Mouse (Mus musculus): ENCODE data around the gene Gpc4. TPM values are rescaled to one million over a fixed set of nuclear protein-coding genes. Genes with fewer than 3 reads are reported as not detected.

Gpc4 gene
- polyA plus RNA-seq, 1 experiment from 2014 or later: 36.2 TPM

DNA sequence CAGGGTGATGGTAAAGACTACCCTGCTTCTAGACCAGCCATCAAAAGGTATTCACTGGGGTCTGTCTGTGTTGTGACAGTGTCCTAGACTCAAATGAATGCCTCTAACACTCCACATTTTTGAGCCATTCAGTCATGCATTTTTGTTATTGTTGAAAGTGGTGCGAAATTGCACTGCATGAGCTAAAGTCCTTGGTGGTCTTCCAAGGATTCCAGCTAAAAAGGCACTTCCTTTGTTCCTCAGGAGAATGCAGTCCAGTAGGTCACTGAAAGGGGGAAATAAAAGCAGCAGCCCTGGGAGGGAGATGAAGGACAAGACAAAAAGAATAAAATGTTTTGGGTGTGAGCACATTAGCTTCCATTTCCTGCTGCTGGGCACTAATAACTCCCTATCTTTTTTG lies 2.8 kb downstream of the Gpc4 start:
- Histone ChIP-seq H3K4me2 (peak overlapping the region; percentile 68; the same call in 1 of the 2 replicates), H3K27ac (ENCODE audit: low read depth) (no peak overlapping the region), H3K36me3 (ENCODE audit: insufficient read depth) (no peaks in the 10 kb centered on the region), H3K9ac (no peak overlapping the region), H3K4me1 (ENCODE audit: insufficient read depth) (no peaks in the 10 kb centered on the region), H3K27me3 (ENCODE audit: insufficient read depth, low read length) (no peaks in the 10 kb centered on the region), H3K4me3 (ENCODE audit: low read depth, low read length) (no peak overlapping the region), H3K9me3 (ENCODE audit: low read depth, low read length) (no peaks in the 10 kb centered on the region)
- 27% methylated on average over 1 of the region's 1 CpGs for WGBS
- DNase-seq: peak; percentile 31
- ATAC-seq (ENCODE audit: insufficient read depth): no peak
- no peak for TF ChIP-seq CTCF (IDR thresholded peaks at IDR 0.05; ENCODE audit: low read depth)

DNA sequence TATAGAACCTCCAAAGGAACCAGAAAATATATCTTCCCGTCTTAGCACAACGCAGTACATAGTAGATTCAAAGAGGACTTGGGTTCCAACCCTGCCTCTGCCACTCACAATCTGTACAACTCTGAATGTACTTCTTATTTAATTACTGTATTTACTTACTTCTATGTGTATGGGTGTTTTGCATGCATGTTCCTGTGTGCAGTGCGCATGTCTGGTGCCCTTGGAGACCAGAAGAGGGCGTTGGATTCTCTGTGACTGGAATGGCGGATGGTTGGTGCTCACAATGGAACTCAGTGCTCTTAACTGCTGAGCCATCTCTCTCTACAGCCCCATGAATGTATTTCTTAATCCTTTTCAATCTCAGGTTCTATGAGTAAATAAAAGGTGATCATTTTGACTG lies 5.4 kb downstream of the Gpc4 start:
- TF ChIP-seq CTCF (IDR thresholded peaks at IDR 0.05; ENCODE audit: low read depth): no peak
- H3K9me3 ChIP-seq (ENCODE audit: low read depth, low read length): no peaks in the 10 kb centered on the region
- ATAC-seq (ENCODE audit: insufficient read depth) (no peak), DNase-seq (no peak)
- no peaks in the 10 kb centered on the region for H3K4me1 ChIP-seq (ENCODE audit: insufficient read depth)
- H3K27me3 ChIP-seq (ENCODE audit: insufficient read depth, low read length): no peaks in the 10 kb centered on the region
- 82% methylated on average over 5 of the region's 5 CpGs for WGBS
- no peak overlapping the region for H3K27ac ChIP-seq (ENCODE audit: low read depth)
- H3K4me3 ChIP-seq (ENCODE audit: low read depth, low read length): no peak overlapping the region
- H3K36me3 ChIP-seq (ENCODE audit: insufficient read depth): no peaks in the 10 kb centered on the region
- no peak overlapping the region for H3K4me2 ChIP-seq
- H3K9ac ChIP-seq: no peak overlapping the region

- DNase-seq (no peak), ATAC-seq (ENCODE audit: insufficient read depth) (no peak)
- Histone ChIP-seq H3K4me1 (ENCODE audit: insufficient read depth) (no peaks in the 10 kb centered on the region), H3K27me3 (ENCODE audit: insufficient read depth, low read length) (no peaks in the 10 kb centered on the region), H3K4me3 (ENCODE audit: low read depth, low read length) (no peak overlapping the region), H3K36me3 (ENCODE audit: insufficient read depth) (no peaks in the 10 kb centered on the region), H3K9ac (no peak overlapping the region), H3K4me2 (no peak overlapping the region), H3K27ac (ENCODE audit: low read depth) (no peak overlapping the region), H3K9me3 (ENCODE audit: low read depth, low read length) (no peaks in the 10 kb centered on the region)
- WGBS: 75% methylated on average over 7 of the region's 7 CpGs
- no peak for TF ChIP-seq CTCF (IDR thresholded peaks at IDR 0.05; ENCODE audit: low read depth)
These were observed 9.6 kb downstream of the Gpc4 start for GRCm38 (mm10) chrX:52155408-52155953.

DNA sequence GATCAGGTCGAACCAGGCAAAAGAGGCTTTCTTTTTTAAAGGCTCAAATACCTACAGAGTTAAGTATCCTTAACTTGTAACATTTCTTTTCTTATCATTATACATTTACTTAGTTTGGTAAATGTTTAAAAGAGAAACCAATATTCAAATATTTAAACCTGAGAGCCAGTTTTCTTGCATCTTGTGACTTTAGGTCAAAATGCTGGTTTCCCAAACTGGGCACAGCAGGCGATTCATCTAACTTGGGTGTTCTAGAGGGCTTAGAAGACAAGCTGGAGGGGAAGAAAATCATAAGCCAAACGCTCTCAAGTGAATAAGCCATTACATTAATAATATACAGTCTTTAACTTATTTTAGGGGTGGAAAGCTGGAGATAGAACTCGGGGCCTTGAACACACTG lies 10.2 kb downstream of the Gpc4 start:
- Histone ChIP-seq H3K4me2 (no peak overlapping the region), H3K4me3 (ENCODE audit: low read depth, low read length) (no peak overlapping the region), H3K36me3 (ENCODE audit: insufficient read depth) (no peaks in the 10 kb centered on the region), H3K27me3 (ENCODE audit: insufficient read depth, low read length) (no peaks in the 10 kb centered on the region), H3K27ac (ENCODE audit: low read depth) (no peak overlapping the region), H3K9me3 (ENCODE audit: low read depth, low read length) (no peaks in the 10 kb centered on the region), H3K9ac (no peak overlapping the region), H3K4me1 (ENCODE audit: insufficient read depth) (no peaks in the 10 kb centered on the region)
- TF ChIP-seq CTCF (IDR thresholded peaks at IDR 0.05; ENCODE audit: low read depth): no peak
- 74% methylated on average over 4 of the region's 4 CpGs for WGBS
- no peak for DNase-seq
- ATAC-seq (ENCODE audit: insufficient read depth): no peak

- Histone ChIP-seq H3K4me2 (no peak overlapping the region), H3K4me1 (ENCODE audit: insufficient read depth) (no peaks in the 10 kb centered on the region), H3K9ac (no peak overlapping the region), H3K27me3 (ENCODE audit: insufficient read depth, low read length) (no peaks in the 10 kb centered on the region), H3K4me3 (ENCODE audit: low read depth, low read length) (no peak overlapping the region), H3K27ac (ENCODE audit: low read depth) (no peak overlapping the region), H3K9me3 (ENCODE audit: low read depth, low read length) (no peaks in the 10 kb centered on the region), H3K36me3 (ENCODE audit: insufficient read depth) (no peaks in the 10 kb centered on the region)
- WGBS: 77% methylated on average over 4 of the region's 4 CpGs
- no peak for TF ChIP-seq CTCF (IDR thresholded peaks at IDR 0.05; ENCODE audit: low read depth)
- ATAC-seq (ENCODE audit: insufficient read depth) (no peak), DNase-seq (no peak)
These were observed 11.6 kb downstream of the Gpc4 start for GRCm38 (mm10) chrX:52153451-52153850.

GRCm38 (mm10) chrX:52152961-52153360 lies 12.1 kb downstream of the Gpc4 start:
- Histone ChIP-seq H3K27me3 (ENCODE audit: insufficient read depth, low read length) (no peaks in the 10 kb centered on the region), H3K9ac (no peak overlapping the region), H3K4me3 (ENCODE audit: low read depth, low read length) (no peak overlapping the region), H3K4me2 (no peak overlapping the region), H3K4me1 (ENCODE audit: insufficient read depth) (no peaks in the 10 kb centered on the region), H3K9me3 (ENCODE audit: low read depth, low read length) (no peaks in the 10 kb centered on the region), H3K36me3 (ENCODE audit: insufficient read depth) (no peaks in the 10 kb centered on the region), H3K27ac (ENCODE audit: low read depth) (no peak overlapping the region)
- 81% methylated on average over 5 of the region's 5 CpGs for WGBS
- TF ChIP-seq CTCF (IDR thresholded peaks at IDR 0.05; ENCODE audit: low read depth): no peak
- DNase-seq: no peak
- no peak for ATAC-seq (ENCODE audit: insufficient read depth)

GRCm38 (mm10) chrX:52151555-52151954 lies 13.5 kb downstream of the Gpc4 start:
- ATAC-seq (ENCODE audit: insufficient read depth) (no peak), DNase-seq (no peak)
- Histone ChIP-seq H3K9ac (no peak overlapping the region), H3K36me3 (ENCODE audit: insufficient read depth) (no peaks in the 10 kb centered on the region), H3K4me1 (ENCODE audit: insufficient read depth) (no peaks in the 10 kb centered on the region), H3K9me3 (ENCODE audit: low read depth, low read length) (no peaks in the 10 kb centered on the region), H3K4me2 (no peak overlapping the region), H3K27me3 (ENCODE audit: insufficient read depth, low read length) (no peaks in the 10 kb centered on the region), H3K4me3 (ENCODE audit: low read depth, low read length) (no peak overlapping the region), H3K27ac (ENCODE audit: low read depth) (no peak overlapping the region)
- WGBS: 76% methylated on average over 5 of the region's 5 CpGs
- no peak for TF ChIP-seq CTCF (IDR thresholded peaks at IDR 0.05; ENCODE audit: low read depth)

GRCm38 (mm10) chrX:52151100-52151499 lies 14.0 kb downstream of the Gpc4 start:
- Histone ChIP-seq H3K27ac (ENCODE audit: low read depth) (no peak overlapping the region), H3K4me2 (no peak overlapping the region), H3K9ac (no peak overlapping the region), H3K4me1 (ENCODE audit: insufficient read depth) (no peaks in the 10 kb centered on the region), H3K27me3 (ENCODE audit: insufficient read depth, low read length) (no peaks in the 10 kb centered on the region), H3K9me3 (ENCODE audit: low read depth, low read length) (no peaks in the 10 kb centered on the region), H3K4me3 (ENCODE audit: low read depth, low read length) (no peak overlapping the region), H3K36me3 (ENCODE audit: insufficient read depth) (no peaks in the 10 kb centered on the region)
- no peak for ATAC-seq (ENCODE audit: insufficient read depth)
- DNase-seq: no peak
- TF ChIP-seq CTCF (IDR thresholded peaks at IDR 0.05; ENCODE audit: low read depth): no peak
- 48% methylated on average over 7 of the region's 7 CpGs for WGBS
